Mouse (Mus musculus): ENCODE measurements at regions not wholly inside any gene's neighbourhood (a gene's known extent, or its start where the extent isn't known, plus 50 kb on each side); places are given as distances from the start of the nearest gene placed in this dataset.

GRCm38 (mm10) chr4:10030316-10030715 lies 844.0 kb upstream of the 2610301B20Rik start:
- Histone ChIP-seq H3K9me3 (ENCODE audit: control insufficient read depth, low read length) (no peaks in the 10 kb centered on the region), H3K36me3 (ENCODE audit: control insufficient read depth, insufficient read depth, low read length) (no peaks in the 10 kb centered on the region), H3K27me3 (ENCODE audit: control insufficient read depth, insufficient read depth, low read length) (no peaks in the 10 kb centered on the region), H3K4me3 (ENCODE audit: control insufficient read depth in 1 of 2, insufficient read depth in 1 of 2, low read depth in 1 of 2, low read length in 2 of 2) (no peak overlapping the region), H3K9ac (ENCODE audit: low read length) (no peak overlapping the region), H3K4me1 (ENCODE audit: control insufficient read depth in 2 of 2, insufficient read depth in 2 of 2, low read length in 2 of 2) (no peaks in the 10 kb centered on the region), H3K4me2 (ENCODE audit: low read length) (no peak overlapping the region), H3K27ac (replicated peaks in 1 of 2; ENCODE audit: control insufficient read depth in 1 of 2, insufficient read depth in 1 of 2, low read depth in 2 of 2, low read length in 2 of 2) (no peak overlapping the region)
- ATAC-seq (ENCODE audit: insufficient number of reproducible peaks, insufficient read depth, low FRiP score, low read depth): no peak

GRCm38 (mm10) chr4:10031764-10032163 lies 842.5 kb upstream of the 2610301B20Rik start:
- Histone ChIP-seq H3K36me3 (ENCODE audit: control insufficient read depth, insufficient read depth, low read length) (no peaks in the 10 kb centered on the region), H3K9me3 (ENCODE audit: control insufficient read depth, low read length) (no peaks in the 10 kb centered on the region), H3K4me3 (ENCODE audit: control insufficient read depth in 1 of 2, insufficient read depth in 1 of 2, low read depth in 1 of 2, low read length in 2 of 2) (no peak overlapping the region), H3K27me3 (ENCODE audit: control insufficient read depth, insufficient read depth, low read length) (no peaks in the 10 kb centered on the region), H3K4me2 (ENCODE audit: low read length) (no peak overlapping the region), H3K27ac (replicated peaks in 1 of 2; ENCODE audit: control insufficient read depth in 1 of 2, insufficient read depth in 1 of 2, low read depth in 2 of 2, low read length in 2 of 2) (no peak overlapping the region), H3K4me1 (ENCODE audit: control insufficient read depth in 2 of 2, insufficient read depth in 2 of 2, low read length in 2 of 2) (no peaks in the 10 kb centered on the region), H3K9ac (ENCODE audit: low read length) (no peak overlapping the region)
- WGBS: 40% methylated on average over 3 of the region's 3 CpGs
- no peak for ATAC-seq (ENCODE audit: insufficient number of reproducible peaks, insufficient read depth, low FRiP score, low read depth)

GRCm38 (mm10) chr4:10035336-10035735 lies 839.0 kb upstream of the 2610301B20Rik start:
- 90% methylated on average over 1 of the region's 1 CpGs for WGBS
- Histone ChIP-seq H3K36me3 (ENCODE audit: control insufficient read depth, insufficient read depth, low read length) (no peaks in the 10 kb centered on the region), H3K4me3 (ENCODE audit: control insufficient read depth in 1 of 2, insufficient read depth in 1 of 2, low read depth in 1 of 2, low read length in 2 of 2) (no peak overlapping the region), H3K9ac (ENCODE audit: low read length) (no peak overlapping the region), H3K9me3 (ENCODE audit: control insufficient read depth, low read length) (no peaks in the 10 kb centered on the region), H3K4me1 (ENCODE audit: control insufficient read depth in 2 of 2, insufficient read depth in 2 of 2, low read length in 2 of 2) (no peaks in the 10 kb centered on the region), H3K4me2 (ENCODE audit: low read length) (no peak overlapping the region), H3K27ac (replicated peaks in 1 of 2; ENCODE audit: control insufficient read depth in 1 of 2, insufficient read depth in 1 of 2, low read depth in 2 of 2, low read length in 2 of 2) (no peak overlapping the region), H3K27me3 (ENCODE audit: control insufficient read depth, insufficient read depth, low read length) (no peaks in the 10 kb centered on the region)
- no peak for ATAC-seq (ENCODE audit: insufficient number of reproducible peaks, insufficient read depth, low FRiP score, low read depth)

- no peaks in the 10 kb centered on the region for H3K27me3 ChIP-seq (ENCODE audit: control insufficient read depth, insufficient read depth, low read length)
- no peaks in the 10 kb centered on the region for H3K36me3 ChIP-seq (ENCODE audit: control insufficient read depth, insufficient read depth, low read length)
- no peak overlapping the region for H3K27ac ChIP-seq (replicated peaks in 1 of 2; ENCODE audit: control insufficient read depth in 1 of 2, insufficient read depth in 1 of 2, low read depth in 2 of 2, low read length in 2 of 2)
- WGBS: 72% methylated on average over 2 of the region's 2 CpGs
- H3K9ac ChIP-seq (ENCODE audit: low read length): no peak overlapping the region
- H3K4me3 ChIP-seq (ENCODE audit: control insufficient read depth in 1 of 2, insufficient read depth in 1 of 2, low read depth in 1 of 2, low read length in 2 of 2): no peak overlapping the region
- ATAC-seq (ENCODE audit: insufficient number of reproducible peaks, insufficient read depth, low FRiP score, low read depth): no peak
- H3K9me3 ChIP-seq (ENCODE audit: control insufficient read depth, low read length): no peaks in the 10 kb centered on the region
- no peak overlapping the region for H3K4me2 ChIP-seq (ENCODE audit: low read length)
- no peaks in the 10 kb centered on the region for H3K4me1 ChIP-seq (ENCODE audit: control insufficient read depth in 2 of 2, insufficient read depth in 2 of 2, low read length in 2 of 2)
Observed at GRCm38 (mm10) chr4:10041301-10042093, 832.8 kb upstream of the 2610301B20Rik start.

- no peak overlapping the region for H3K9ac ChIP-seq (ENCODE audit: low read length)
- H3K27ac ChIP-seq (replicated peaks in 1 of 2; ENCODE audit: control insufficient read depth in 1 of 2, insufficient read depth in 1 of 2, low read depth in 2 of 2, low read length in 2 of 2): no peak overlapping the region
- no peaks in the 10 kb centered on the region for H3K4me1 ChIP-seq (ENCODE audit: control insufficient read depth in 2 of 2, insufficient read depth in 2 of 2, low read length in 2 of 2)
- no peaks in the 10 kb centered on the region for H3K27me3 ChIP-seq (ENCODE audit: control insufficient read depth, insufficient read depth, low read length)
- 70% methylated on average over 1 of the region's 1 CpGs for WGBS
- ATAC-seq (ENCODE audit: insufficient number of reproducible peaks, insufficient read depth, low FRiP score, low read depth): no peak
- H3K36me3 ChIP-seq (ENCODE audit: control insufficient read depth, insufficient read depth, low read length): no peaks in the 10 kb centered on the region
- H3K9me3 ChIP-seq (ENCODE audit: control insufficient read depth, low read length): no peaks in the 10 kb centered on the region
- H3K4me2 ChIP-seq (ENCODE audit: low read length): no peak overlapping the region
- H3K4me3 ChIP-seq (ENCODE audit: control insufficient read depth in 1 of 2, insufficient read depth in 1 of 2, low read depth in 1 of 2, low read length in 2 of 2): no peak overlapping the region
Observed at GRCm38 (mm10) chr4:10048770-10049169, 825.5 kb upstream of the 2610301B20Rik start.

GRCm38 (mm10) chr4:10049411-10049810 lies 824.9 kb upstream of the 2610301B20Rik start:
- ATAC-seq (ENCODE audit: insufficient number of reproducible peaks, insufficient read depth, low FRiP score, low read depth): no peak
- H3K27me3 ChIP-seq (ENCODE audit: control insufficient read depth, insufficient read depth, low read length): no peaks in the 10 kb centered on the region
- no peaks in the 10 kb centered on the region for H3K4me1 ChIP-seq (ENCODE audit: control insufficient read depth in 2 of 2, insufficient read depth in 2 of 2, low read length in 2 of 2)
- no peaks in the 10 kb centered on the region for H3K9me3 ChIP-seq (ENCODE audit: control insufficient read depth, low read length)
- 68% methylated on average over 4 of the region's 4 CpGs for WGBS
- H3K4me3 ChIP-seq (ENCODE audit: control insufficient read depth in 1 of 2, insufficient read depth in 1 of 2, low read depth in 1 of 2, low read length in 2 of 2): no peak overlapping the region
- H3K9ac ChIP-seq (ENCODE audit: low read length): no peak overlapping the region
- no peak overlapping the region for H3K27ac ChIP-seq (replicated peaks in 1 of 2; ENCODE audit: control insufficient read depth in 1 of 2, insufficient read depth in 1 of 2, low read depth in 2 of 2, low read length in 2 of 2)
- no peaks in the 10 kb centered on the region for H3K36me3 ChIP-seq (ENCODE audit: control insufficient read depth, insufficient read depth, low read length)
- no peak overlapping the region for H3K4me2 ChIP-seq (ENCODE audit: low read length)

- 55% methylated on average over 5 of the region's 5 CpGs for WGBS
- Histone ChIP-seq H3K9me3 (ENCODE audit: control insufficient read depth, low read length) (no peaks in the 10 kb centered on the region), H3K4me3 (ENCODE audit: control insufficient read depth in 1 of 2, insufficient read depth in 1 of 2, low read depth in 1 of 2, low read length in 2 of 2) (no peak overlapping the region), H3K9ac (ENCODE audit: low read length) (no peak overlapping the region), H3K27ac (replicated peaks in 1 of 2; ENCODE audit: control insufficient read depth in 1 of 2, insufficient read depth in 1 of 2, low read depth in 2 of 2, low read length in 2 of 2) (no peak overlapping the region), H3K4me1 (ENCODE audit: control insufficient read depth in 2 of 2, insufficient read depth in 2 of 2, low read length in 2 of 2) (no peaks in the 10 kb centered on the region), H3K36me3 (ENCODE audit: control insufficient read depth, insufficient read depth, low read length) (no peaks in the 10 kb centered on the region), H3K4me2 (ENCODE audit: low read length) (no peak overlapping the region), H3K27me3 (ENCODE audit: control insufficient read depth, insufficient read depth, low read length) (no peaks in the 10 kb centered on the region)
- ATAC-seq (ENCODE audit: insufficient number of reproducible peaks, insufficient read depth, low FRiP score, low read depth): no peak
Observed at GRCm38 (mm10) chr4:10051296-10052267, 822.7 kb upstream of the 2610301B20Rik start.
